Mouse (Mus musculus): Measurements from ENCODE around the gene Ppil4. TPM values are rescaled to one million over a fixed set of nuclear protein-coding genes. Genes with fewer than 3 reads are reported as not detected.

The Ppil4 gene
- polyA plus RNA-seq, 1 experiment from 2014 or later: 52.4 TPM

DNA sequence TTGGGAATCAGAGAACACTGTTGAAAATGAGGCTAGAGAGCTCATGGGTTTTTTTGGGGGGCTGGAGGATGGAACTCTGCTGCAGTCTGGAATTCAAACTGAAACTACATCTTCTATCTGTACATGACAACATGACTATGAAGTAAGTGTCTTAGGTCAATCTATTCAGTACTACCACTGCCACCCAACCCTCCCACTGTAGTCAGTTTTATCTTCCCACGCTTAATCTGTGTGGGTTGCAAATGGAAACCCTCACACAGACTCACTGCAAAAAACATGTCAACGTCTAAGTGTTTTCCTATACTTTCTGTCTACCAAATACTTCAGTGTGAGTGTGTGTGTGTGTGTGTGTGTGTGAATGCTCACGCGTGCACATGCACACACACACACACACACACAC lies 50.5 kb downstream of the Ppil4 start:
- ATAC-seq (ENCODE audit: low FRiP score): no peak
- no peaks in the 10 kb centered on the region for H3K36me3 ChIP-seq (replicated peaks)
- H3K4me2 ChIP-seq: no peak overlapping the region
- no peaks in the 10 kb centered on the region for H3K9me3 ChIP-seq
- H3K4me3 ChIP-seq (replicated peaks): no peak overlapping the region
- no peak overlapping the region for H3K27ac ChIP-seq
- WGBS: 95% methylated on average over 4 of the region's 4 CpGs
- no peaks in the 10 kb centered on the region for H3K4me1 ChIP-seq
- no peaks in the 10 kb centered on the region for H3K27me3 ChIP-seq
- no peak overlapping the region for H3K9ac ChIP-seq

DNA sequence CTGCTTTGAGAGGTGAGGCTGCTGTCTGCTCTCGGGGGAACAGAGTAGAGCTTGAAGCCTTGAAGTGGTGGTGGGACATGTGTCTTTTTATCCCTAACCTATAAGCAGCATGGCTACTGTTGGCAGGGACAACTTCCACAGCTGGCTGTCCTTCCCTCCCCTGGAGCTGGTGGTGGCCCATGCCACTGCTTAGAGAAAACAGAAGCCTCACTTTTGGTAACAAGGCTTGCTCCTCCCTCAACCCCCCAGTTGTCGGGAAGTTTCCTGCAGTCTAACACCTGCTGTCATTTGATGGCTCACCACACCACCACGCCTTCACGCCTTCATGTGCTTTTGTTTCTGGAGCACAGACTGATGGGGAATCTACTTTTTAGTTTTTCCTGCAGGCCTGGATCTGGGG lies 51.5 kb downstream of the Ppil4 start:
- H3K4me2 ChIP-seq: no peak overlapping the region
- no peaks in the 10 kb centered on the region for H3K27me3 ChIP-seq
- WGBS: 90% methylated on average over 4 of the region's 4 CpGs
- no peak overlapping the region for H3K4me3 ChIP-seq (replicated peaks)
- H3K9ac ChIP-seq: no peak overlapping the region
- no peak overlapping the region for H3K27ac ChIP-seq
- ATAC-seq (ENCODE audit: low FRiP score): no peak
- H3K36me3 ChIP-seq (replicated peaks): no peaks in the 10 kb centered on the region
- no peaks in the 10 kb centered on the region for H3K4me1 ChIP-seq
- H3K9me3 ChIP-seq: no peaks in the 10 kb centered on the region

DNA sequence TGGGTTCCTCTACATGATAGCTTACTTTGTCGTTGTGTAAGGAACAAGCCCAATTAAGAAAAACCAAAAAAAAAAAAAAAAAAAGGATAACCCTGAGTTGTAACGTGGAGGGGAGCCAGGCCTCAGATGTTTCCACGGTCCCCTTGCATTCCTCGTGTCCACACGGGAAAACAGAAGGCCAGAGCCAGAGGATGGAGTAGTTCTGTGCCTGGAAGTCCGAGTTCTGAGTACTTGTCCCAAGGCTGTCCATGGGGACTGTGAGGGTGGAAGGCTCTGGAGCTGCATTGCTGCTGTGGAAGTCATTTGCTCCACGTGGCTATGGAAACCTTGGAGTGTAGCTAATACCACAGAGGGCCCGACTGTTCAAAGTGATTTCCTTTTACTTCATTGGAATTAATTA lies 52.4 kb downstream of the Ppil4 start:
- no peaks in the 10 kb centered on the region for H3K9me3 ChIP-seq
- H3K4me2 ChIP-seq: no peak overlapping the region
- no peak for ATAC-seq (ENCODE audit: low FRiP score)
- no peak overlapping the region for H3K4me3 ChIP-seq (replicated peaks)
- H3K27ac ChIP-seq: no peak overlapping the region
- no peak overlapping the region for H3K9ac ChIP-seq
- no peaks in the 10 kb centered on the region for H3K27me3 ChIP-seq
- no peaks in the 10 kb centered on the region for H3K4me1 ChIP-seq
- H3K36me3 ChIP-seq (replicated peaks): no peaks in the 10 kb centered on the region
- 72% methylated on average over 8 of the region's 8 CpGs for WGBS

DNA sequence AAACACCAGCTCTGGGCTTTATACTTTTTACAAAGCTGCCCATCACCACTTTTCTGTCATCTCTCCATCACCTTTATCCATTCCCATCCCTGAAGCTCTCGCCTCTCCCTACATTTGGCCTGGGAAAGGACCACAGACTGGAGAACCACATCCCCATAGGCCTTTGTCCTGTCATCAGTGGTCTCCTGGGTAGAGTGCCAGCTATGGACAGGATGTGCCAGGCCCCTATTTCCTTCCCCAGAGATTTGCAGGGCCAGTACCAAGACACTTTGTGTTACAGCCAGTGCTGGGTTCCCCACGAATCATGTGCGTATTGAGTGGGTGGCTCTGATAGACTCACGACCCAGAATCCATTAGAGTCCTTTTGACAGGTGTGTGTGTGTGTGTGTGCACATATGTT lies 53.3 kb downstream of the Ppil4 start:
- no peak overlapping the region for H3K27ac ChIP-seq
- no peak for ATAC-seq (ENCODE audit: low FRiP score)
- no peaks in the 10 kb centered on the region for H3K27me3 ChIP-seq
- 91% methylated on average over 4 of the region's 4 CpGs for WGBS
- no peak overlapping the region for H3K4me2 ChIP-seq
- no peaks in the 10 kb centered on the region for H3K9me3 ChIP-seq
- no peaks in the 10 kb centered on the region for H3K4me1 ChIP-seq
- no peaks in the 10 kb centered on the region for H3K36me3 ChIP-seq (replicated peaks)
- no peak overlapping the region for H3K9ac ChIP-seq
- no peak overlapping the region for H3K4me3 ChIP-seq (replicated peaks)

DNA sequence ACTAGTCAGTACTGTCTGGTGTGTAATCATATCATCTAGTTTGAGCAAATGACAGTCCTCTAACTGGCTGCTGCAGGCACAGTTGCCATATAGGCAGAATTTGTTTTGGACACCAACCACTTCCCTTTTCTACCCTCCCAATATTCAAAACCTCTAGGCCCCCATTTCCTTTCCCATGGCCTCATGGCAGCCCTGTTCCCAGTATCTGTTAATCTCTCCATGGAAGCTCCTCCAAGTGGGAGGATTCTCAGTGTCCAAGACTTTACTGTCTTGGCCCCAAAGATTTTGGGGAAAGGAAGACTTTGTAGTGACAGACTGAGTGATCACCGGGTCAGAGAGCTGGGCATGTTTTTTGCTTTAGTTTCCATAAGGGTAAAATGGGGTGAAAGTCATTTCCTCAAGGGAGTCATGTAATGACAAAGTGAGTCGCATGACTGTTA lies 54.5 kb downstream of the Ppil4 start:
- WGBS: 91% methylated on average over 2 of the region's 2 CpGs
- H3K27ac ChIP-seq: no peak overlapping the region
- ATAC-seq (ENCODE audit: low FRiP score): no peak

DNA sequence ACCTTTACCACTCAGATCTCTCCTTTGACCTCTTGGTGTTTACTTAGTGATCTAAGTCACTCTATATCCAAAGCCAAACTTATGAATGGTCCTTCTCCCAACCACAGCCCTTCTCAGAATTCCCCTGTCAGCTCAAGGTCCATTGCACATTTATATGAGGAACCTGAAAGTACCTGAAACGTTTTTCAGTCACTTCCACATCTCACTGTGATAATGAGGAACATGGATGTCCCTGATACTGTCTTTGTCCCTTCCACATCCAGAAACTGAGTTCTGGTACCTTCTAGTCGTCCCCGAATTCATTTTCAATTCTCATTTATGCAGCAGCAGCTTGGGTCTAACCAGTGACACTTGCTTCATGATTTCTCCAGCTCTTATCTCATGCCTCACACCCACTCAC lies 59.2 kb downstream of the Ppil4 start:
- no peak for ATAC-seq (ENCODE audit: low FRiP score)
- H3K9me3 ChIP-seq: no peaks in the 10 kb centered on the region
- H3K4me2 ChIP-seq: no peak overlapping the region
- H3K4me3 ChIP-seq (replicated peaks): no peak overlapping the region
- H3K27me3 ChIP-seq: no peaks in the 10 kb centered on the region
- H3K4me1 ChIP-seq: no peaks in the 10 kb centered on the region
- no peak overlapping the region for H3K9ac ChIP-seq
- WGBS: 71% methylated on average over 3 of the region's 3 CpGs
- H3K36me3 ChIP-seq (replicated peaks): no peaks in the 10 kb centered on the region
- H3K27ac ChIP-seq: no peak overlapping the region

More for the DNA sequence above, 54.5 kb downstream of the Ppil4 start:
- H3K36me3 ChIP-seq (replicated peaks): no peaks in the 10 kb centered on the region
- no peaks in the 10 kb centered on the region for H3K4me1 ChIP-seq
- no peak overlapping the region for H3K4me3 ChIP-seq (replicated peaks)
- no peaks in the 10 kb centered on the region for H3K27me3 ChIP-seq
- H3K9ac ChIP-seq: no peak overlapping the region
- H3K9me3 ChIP-seq: no peaks in the 10 kb centered on the region
- no peak overlapping the region for H3K4me2 ChIP-seq

DNA sequence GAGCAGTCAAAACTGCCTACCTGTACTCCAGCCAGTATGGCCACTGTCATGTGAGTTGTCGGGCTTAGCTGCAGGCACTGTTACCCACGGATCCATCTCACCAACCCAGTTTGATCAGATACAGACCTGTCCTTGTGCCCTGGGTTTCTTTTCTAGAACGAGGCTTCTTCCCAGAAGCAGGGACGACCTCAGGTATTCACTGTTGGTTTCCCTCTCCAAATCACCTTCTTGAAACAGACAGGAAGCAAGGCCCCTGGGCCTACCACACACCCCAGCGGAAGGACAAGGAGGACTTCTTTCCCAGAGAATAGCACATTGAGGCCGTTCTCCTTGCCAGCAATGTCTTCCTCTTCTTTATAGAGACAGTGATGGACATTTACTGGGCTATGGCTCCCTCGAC lies 67.8 kb downstream of the Ppil4 start:
- no peak overlapping the region for H3K4me2 ChIP-seq
- H3K27me3 ChIP-seq: no peaks in the 10 kb centered on the region
- H3K9ac ChIP-seq: no peak overlapping the region
- no peak for ATAC-seq (ENCODE audit: low FRiP score)
- no peak overlapping the region for H3K27ac ChIP-seq
- H3K4me3 ChIP-seq (replicated peaks): no peak overlapping the region
- H3K36me3 ChIP-seq (replicated peaks): no peaks in the 10 kb centered on the region
- WGBS: 91% methylated on average over 7 of the region's 7 CpGs
- no peaks in the 10 kb centered on the region for H3K4me1 ChIP-seq
- peaks cover 5% of the 10 kb centered on the region; the same call in 1 of the 2 replicates for H3K9me3 ChIP-seq

DNA sequence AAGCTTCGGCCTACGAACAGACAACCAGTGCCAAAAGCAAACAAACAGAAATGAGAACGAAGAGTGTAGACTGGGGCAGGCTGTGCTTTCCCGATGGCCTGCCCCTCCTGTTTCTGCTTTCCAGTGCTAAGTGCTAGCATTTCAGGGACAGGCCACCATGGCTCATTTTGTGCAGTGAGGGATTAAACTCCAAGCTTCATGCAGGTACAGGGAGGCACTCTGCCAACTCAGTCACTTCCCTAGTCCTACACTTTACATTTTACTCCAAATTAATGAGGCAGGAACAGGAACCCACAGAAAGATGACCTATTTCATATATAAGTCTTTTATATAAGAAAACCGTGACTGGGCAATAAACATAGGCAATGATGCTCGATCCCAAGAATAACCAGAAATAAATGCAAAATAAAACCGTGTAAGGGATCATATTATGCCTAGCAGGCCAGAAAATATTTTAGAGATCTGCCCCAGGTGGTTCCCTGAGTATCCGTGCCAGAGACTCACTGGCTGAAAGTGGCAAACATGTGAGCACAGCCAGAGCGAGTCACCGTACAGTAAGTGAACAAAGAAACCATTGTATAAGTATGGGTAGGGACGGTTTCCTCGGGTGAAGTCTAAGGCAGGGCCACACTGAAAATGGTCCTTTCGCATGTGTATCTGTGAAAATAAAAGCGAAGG lies 68.7 kb downstream of the Ppil4 start:
- H3K27ac ChIP-seq: no peak overlapping the region
- no peak overlapping the region for H3K9ac ChIP-seq
- no peak overlapping the region for H3K4me3 ChIP-seq (replicated peaks)
- peaks cover 4% of the 10 kb centered on the region for H3K27me3 ChIP-seq
- 83% methylated on average over 14 of the region's 14 CpGs for WGBS
- H3K4me2 ChIP-seq: no peak overlapping the region
- no peaks in the 10 kb centered on the region for H3K36me3 ChIP-seq (replicated peaks)
- no peak for ATAC-seq (ENCODE audit: low FRiP score)
- H3K4me1 ChIP-seq: no peaks in the 10 kb centered on the region
- H3K9me3 ChIP-seq: peaks cover 5% of the 10 kb centered on the region; the same call in 1 of the 2 replicates

DNA sequence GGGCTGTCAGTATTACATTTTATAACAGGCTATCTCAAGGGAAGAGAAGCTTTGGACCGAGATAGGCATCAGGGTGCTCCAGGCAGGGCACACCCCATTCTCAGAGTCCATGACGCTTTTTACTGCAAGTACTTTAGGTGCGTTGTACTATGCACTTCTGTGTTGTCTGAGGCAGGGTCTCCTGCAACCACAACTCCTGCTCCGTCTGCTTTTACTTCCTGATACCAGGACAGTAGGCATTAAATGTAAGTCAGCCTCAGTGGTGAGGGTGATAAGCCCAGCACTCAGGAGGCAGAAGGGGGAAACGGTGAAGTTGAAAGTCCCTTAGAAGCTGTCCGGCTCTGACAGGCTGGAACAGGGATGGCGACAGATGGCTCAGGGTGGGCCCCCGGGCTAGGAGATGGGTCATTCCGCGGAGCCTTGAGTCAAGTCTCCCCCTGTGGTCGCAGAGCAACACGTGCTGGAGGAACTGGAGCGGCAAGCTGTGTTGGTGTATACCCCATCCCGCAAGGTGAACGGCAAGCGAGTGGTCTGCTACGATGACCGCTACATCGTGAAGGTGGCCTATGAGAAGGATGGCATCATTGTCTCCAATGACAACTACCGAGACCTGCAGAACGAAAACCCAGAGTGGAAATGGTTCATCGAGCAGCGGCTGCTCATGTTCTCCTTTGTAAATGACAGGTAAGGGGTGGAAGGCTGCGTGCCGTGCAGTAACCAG lies 69.4 kb downstream of the Ppil4 start:
- Histone ChIP-seq H3K4me2 (no peak overlapping the region), H3K9me3 (peaks cover 5% of the 10 kb centered on the region; the same call in 1 of the 2 replicates), H3K9ac (no peak overlapping the region), H3K27ac (no peak overlapping the region), H3K27me3 (peaks cover 11% of the 10 kb centered on the region), H3K36me3 (replicated peaks) (no peaks in the 10 kb centered on the region), H3K4me3 (replicated peaks) (no peak overlapping the region), H3K4me1 (peaks cover 3% of the 10 kb centered on the region)
- no peak for ATAC-seq (ENCODE audit: low FRiP score)
- WGBS: 94% methylated on average over 25 of the region's 25 CpGs

DNA sequence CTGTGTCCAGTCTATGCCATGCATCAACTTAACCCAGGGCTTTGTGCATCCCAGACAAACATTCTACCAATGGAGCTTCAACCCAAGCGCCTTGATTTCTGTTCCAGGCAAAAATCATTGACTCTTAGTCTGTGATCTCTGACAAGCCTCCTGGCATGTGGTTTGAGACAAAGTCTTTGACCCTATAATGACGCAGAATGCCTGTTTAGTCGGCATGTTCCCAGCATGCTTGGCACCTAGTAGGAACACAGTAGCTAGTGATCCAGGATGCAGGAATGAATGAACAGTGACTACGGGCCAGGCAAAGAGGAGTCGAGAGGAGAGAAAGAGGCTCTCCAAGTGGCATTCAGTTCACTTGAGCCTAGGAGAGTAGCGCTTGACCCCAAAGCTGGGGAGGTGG lies 70.7 kb downstream of the Ppil4 start:
- Histone ChIP-seq H3K27ac (no peak overlapping the region), H3K27me3 (peaks cover 24% of the 10 kb centered on the region), H3K9ac (no peak overlapping the region), H3K4me1 (peaks cover 9% of the 10 kb centered on the region), H3K36me3 (replicated peaks) (no peaks in the 10 kb centered on the region), H3K4me3 (replicated peaks) (no peak overlapping the region), H3K4me2 (no peak overlapping the region), H3K9me3 (peaks cover 5% of the 10 kb centered on the region; the same call in 1 of the 2 replicates)
- no peak for ATAC-seq (ENCODE audit: low FRiP score)
- WGBS: 93% methylated on average over 6 of the region's 6 CpGs

DNA sequence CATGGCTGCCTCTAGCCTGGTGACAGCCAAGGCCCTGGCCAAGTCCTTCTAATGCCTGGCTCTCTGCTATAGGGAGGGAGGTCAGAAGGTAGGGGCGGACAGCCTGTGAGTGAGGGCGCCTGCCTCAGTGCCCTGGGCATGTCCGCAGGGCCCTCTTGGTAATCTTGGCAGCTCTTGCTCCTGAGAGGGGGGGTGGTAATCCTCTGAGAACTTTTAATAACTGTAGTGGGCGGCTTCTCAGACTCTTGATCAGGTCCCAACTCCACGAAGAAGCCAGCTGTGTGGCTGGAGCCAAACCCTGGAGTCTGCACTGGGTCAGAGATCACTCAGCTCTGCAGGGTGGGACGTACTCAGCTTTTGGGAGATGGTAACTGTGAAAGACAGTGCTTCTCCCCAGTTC lies 71.5 kb downstream of the Ppil4 start:
- Histone ChIP-seq H3K4me2 (no peak overlapping the region), H3K9ac (no peak overlapping the region), H3K27ac (no peak overlapping the region), H3K27me3 (peaks cover 27% of the 10 kb centered on the region), H3K4me1 (peaks cover 9% of the 10 kb centered on the region), H3K4me3 (replicated peaks) (no peak overlapping the region), H3K36me3 (replicated peaks) (no peaks in the 10 kb centered on the region), H3K9me3 (peaks cover 5% of the 10 kb centered on the region; the same call in 1 of the 2 replicates)
- no peak for ATAC-seq (ENCODE audit: low FRiP score)
- 81% methylated on average over 6 of the region's 6 CpGs for WGBS

DNA sequence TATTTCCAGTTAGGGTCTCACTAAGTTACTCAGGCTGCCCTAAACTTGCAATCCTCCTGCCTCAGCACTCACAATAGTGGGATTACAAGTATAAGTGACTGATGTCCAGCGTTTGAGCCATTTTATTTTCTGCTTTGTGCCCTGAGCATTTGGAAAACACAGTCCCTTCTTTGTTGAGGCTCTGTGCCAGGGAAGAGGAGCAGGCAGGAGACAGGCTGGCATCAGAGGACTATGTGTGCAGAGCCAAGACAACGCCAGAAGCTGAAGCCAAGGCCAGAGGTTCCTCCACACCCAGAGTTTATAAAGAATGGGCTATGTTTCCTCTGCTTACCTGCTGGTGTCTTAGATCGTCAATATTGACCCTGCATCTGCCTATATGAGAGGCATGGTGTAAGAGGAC lies 72.1 kb downstream of the Ppil4 start:
- no peak for ATAC-seq (ENCODE audit: low FRiP score)
- Histone ChIP-seq H3K4me1 (peaks cover 10% of the 10 kb centered on the region), H3K4me2 (no peak overlapping the region), H3K4me3 (replicated peaks) (no peak overlapping the region), H3K36me3 (replicated peaks) (no peaks in the 10 kb centered on the region), H3K9me3 (peaks cover 5% of the 10 kb centered on the region; the same call in 1 of the 2 replicates), H3K27me3 (peaks cover 27% of the 10 kb centered on the region), H3K9ac (no peak overlapping the region), H3K27ac (no peak overlapping the region)
- WGBS: 71% methylated on average over 3 of the region's 3 CpGs
